Mouse (Mus musculus): ENCODE measurements around the gene Ltbp1.

Ltbp1 gene

DNA sequence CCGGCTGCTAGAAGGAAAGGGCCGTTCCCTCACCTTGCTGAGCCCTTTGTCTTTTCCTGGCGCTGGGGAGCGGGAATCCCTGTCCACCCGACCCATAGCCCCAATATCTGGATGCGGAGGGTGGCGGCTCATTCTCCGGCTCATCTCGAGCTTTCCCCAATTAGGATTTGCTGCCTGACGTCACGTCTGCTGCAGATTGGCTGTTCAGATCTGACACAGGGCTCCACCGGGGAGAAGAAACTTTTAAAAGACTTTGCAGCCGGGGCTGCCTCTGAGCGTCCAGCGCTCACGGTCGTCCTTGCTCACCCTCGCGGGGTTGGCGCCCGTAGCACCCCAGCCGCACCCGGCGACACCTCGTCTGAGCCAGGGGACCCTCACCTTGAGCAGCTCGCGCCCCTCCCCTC, at the start of gene Ltbp1:
Gene Ltbp1 (plus strand): TSS at position 288 of the 404 bp plus-strand sequence.
- DNase-seq: no peak

DNA sequence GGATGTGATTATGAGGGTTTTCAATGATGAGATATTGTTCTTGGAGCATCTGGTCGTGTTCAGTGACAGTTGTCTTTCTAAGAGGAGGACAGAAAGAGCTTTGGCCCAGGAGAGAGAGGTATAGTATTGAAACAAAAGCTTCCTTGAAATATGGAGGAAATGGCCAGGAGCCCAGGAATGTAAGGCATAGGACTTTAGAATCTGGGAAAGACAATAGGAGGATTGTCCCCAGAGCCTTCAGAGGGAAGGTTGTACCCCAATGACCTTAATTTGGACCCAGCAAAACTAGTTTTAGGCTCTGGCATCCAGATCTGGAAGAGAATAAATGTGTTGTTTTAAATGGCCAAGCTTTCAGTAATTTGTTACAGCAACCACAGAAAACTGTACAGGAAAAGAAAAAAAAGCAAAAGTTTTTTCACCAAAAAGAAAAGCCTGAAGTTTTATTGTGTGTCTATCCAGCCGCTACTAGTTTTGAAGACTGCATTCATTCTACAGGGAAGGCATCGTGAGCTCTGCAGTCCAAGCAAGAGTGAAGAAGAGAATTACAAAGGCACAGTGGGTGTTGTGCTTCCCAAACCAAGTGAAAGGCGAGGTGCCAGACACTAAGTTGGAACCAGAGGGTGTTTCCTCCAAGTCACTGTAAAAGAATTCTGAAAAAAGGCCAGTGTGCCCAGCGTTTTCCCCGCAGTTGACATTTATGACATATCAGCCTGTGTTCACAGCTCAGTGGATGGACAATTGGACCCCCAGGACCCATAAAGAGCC, 45.7 kb upstream of the Ltbp1 start:
- DNase-seq: no peak

DNA sequence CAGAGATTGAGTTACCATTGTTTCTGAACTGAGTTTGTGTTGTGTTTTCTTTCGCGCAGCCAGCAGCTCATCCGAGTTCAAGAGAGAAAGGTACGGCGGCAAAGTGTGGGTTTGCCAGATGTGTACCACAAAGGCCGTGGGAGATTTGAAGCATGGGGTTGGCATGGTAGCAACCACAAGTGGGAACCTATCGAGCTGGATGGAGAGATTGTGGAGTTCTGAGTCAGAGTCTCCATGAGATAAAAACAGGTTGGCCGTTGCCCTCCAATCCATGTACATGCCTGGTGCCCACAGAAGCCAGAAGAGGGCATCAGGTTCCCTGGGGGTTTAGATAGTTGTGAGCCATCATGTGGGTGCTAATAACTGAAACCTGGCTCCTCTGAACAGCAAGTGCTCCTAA, 42.1 kb upstream of the Ltbp1 start:
- DNase-seq: no peak

DNA sequence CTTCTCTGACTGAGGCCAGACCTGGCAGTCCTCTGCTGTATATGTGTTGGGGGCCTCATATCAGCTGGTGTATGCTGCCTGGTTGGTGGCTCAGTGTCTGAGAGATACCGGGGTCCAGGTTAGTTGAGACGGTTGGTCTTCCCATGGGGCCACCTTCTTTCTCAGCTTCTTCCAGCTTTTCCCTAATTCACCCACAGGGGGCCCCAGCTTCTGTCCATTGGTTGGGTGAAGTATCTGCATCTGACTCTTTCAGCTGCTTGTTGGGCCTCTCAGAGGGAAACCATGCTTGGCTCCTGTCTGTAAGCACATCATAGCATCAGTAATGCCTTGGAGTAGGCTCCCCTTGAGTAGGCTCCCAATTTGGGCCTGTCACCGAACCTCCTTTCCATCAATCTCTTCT, 41.5 kb upstream of the Ltbp1 start:
- DNase-seq: no peak

DNA sequence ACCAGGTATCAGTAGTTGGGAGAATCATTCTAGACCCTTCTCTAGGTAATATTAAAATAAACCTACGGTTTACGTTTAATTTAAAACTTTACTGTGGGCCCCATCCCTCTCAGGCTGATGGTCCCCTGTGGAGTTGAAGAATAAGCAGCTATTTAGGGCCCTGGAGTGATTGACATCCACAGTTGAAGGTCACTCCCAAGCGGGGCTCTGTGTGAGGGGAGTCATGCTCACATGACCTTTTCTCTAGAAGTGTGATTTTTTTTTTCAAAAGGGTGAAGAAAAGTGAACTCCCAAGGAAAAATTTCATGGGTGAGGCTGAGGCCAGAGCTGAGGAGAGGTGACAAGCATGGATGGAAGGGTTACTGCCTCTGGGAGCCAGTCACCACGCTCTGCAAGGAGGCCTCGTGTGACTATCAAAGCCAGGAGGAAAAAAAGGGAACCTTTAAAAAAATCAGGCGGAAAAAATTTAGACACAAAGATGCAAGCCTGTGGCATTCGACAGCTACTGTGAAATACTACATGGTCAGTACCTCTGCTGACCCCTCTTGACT, 38.0 kb upstream of the Ltbp1 start:
- no peak for DNase-seq

DNA sequence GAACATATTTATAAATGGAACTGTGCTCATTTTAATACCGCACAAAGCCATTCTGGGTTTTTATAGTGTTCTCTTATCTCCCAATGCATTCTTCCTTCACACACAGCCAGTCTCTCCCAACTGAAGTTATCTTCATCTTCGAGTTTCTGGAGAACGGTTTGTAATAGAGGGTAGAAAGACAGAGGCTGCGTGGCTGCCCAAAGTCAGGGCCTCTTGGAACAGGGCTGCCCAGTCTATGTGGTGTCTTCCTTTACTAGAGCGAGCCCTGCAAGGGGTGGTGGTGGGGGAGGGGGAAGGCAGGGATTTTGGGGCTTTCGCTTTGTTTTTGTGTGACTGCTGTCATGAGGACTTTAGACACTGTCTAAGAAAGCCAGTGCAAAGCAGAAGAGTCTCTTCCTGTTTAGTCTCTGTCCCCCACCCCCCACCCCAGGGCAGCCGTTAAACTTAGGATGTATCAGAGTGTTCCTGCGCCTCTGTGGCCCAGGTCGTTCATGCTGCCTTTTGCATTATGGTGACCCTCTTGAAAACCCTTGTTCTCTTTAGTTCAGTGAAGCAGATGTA, 37.1 kb upstream of the Ltbp1 start:
- DNase-seq: no peak

DNA sequence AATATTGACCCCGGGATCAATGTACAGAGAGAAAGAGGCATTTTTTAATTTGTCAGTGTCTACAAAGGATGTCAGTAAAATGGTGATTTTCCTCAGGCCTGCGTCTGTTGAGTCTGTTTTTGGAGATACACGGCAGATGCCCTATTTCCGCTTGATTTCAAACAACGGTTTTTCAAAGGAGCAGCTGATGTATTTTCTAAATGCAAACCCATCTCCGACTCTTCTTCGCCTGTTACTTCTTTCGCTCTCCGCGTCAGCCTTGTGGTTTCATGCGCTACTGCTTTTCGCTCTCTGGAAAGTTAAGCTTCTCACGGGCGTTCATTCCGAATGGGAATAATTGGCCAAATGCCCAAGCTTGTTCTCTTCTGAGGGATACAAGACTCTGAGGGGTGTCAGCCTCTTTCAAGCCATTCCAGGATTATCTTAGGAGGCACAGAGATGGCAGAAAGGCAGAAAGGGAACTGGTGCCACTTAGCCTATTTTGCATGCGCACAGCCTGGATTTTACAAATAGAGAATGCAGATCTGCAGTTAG, 36.6 kb upstream of the Ltbp1 start:
- DNase-seq: no peak

DNA sequence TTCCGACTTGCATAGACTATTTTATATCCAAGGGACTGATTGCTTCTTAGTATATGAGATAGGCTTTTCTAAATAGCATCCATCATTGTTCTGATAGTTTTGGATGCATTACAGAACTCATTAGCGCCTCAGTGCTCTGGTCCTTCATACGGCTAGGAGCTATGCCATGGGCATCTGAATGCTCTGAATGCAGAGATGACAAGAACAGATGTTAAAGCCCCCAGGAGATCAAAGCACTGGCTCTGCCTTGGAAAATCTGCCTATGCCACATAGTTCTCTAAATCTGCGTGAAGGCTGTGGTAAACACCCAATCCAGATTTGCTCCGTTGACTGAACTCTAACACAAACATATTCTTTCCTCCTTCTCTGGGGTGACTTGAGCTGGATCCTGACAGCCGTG, 30.2 kb upstream of the Ltbp1 start:
- DNase-seq: no peak

DNA sequence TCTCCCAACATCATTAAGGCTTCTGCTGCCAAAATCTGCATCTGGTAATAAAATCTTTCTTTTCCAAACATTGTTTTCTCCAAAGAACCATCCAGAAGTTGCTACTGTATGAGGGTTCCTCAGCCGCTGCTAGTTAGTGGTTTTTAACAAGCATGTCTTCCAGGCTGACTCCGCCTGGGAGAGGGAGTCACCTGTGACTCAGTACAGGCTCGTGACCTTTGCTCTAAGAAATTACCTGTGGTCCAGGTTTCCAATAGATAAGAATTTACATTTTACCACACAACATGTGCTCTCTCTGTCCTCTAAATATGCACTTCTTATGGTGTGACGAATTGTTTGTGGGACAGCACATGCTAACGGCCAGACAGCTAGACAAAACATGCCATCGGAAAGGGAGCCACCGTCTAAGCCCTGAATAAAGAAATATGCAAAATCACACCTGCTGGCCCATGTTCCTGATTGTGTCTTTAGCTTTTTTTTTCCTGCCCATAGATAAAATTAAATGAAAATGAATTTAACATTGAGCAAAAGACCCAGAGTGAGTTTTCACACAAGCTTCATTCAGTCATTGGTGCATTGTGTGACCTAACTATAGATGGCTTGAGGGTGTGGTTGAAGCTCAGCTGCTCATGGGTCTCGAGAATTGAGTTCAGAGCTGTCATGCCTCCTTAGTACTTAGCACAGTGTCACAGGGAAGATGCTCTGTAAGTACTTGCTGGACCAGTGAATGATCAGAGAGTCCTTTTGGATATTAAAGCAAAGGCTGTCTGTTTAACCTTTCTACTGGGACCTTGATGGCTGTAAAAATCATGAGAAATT, 29.0 kb upstream of the Ltbp1 start:
- no peak for DNase-seq

DNA sequence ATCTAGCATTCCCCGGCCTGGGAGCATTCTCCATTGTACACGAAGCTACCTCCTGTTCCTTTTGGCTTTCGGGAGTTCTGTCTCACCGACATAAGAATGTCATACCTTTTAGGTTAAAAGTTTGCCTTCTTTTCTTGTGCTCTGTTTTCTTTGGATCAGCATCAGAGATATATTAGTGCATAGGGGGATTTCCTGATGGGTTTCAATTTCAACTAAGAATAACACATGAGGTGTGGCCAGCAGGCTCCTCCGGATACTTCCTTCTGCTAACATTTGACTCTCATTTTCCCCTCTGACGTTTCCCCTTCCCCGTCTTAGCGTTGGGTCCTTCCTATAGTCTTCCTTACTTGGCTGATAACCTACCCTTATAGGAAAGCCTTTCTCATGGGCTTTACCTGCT, 25.6 kb upstream of the Ltbp1 start:
- no peak for DNase-seq

DNA sequence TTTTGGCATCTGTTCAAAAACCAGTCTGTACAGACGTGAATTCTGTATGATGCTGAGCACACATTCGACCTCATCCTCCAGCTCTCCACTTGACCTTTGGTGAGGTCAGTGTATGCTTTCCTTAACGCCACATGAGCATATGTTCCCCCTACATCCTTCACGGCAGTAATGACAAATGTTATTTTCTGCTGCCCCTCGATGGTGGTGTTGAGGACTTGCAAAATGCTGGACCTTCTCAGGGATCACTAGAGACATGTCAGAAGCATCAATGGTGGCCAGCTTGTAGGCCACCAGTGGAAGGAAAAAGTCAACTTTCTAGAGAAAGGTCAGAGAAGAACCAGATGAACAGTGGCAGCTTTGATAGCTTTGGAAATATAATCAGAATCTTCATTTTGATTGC, 23.7 kb upstream of the Ltbp1 start:
- DNase-seq: no peak

DNA sequence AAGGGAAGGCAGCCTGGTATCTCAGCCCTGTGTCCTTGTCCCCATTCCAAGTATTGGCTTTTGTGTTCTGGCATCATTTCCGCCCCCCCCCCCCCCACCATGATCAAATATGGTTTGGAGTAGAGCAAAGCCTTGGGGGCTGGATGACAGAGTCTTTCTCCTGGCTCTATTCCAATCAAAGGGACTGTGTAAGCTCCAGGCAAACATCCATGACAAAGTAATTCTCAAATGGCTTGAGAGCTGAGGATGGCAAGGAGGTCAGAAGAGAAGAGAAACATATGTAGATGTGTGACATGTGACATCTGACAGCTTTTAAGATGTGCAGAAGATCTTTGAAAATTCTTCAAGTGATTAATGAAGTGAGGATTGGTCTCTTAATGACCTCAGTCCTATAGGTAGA, 22.5 kb upstream of the Ltbp1 start:
- no peak for DNase-seq

DNA sequence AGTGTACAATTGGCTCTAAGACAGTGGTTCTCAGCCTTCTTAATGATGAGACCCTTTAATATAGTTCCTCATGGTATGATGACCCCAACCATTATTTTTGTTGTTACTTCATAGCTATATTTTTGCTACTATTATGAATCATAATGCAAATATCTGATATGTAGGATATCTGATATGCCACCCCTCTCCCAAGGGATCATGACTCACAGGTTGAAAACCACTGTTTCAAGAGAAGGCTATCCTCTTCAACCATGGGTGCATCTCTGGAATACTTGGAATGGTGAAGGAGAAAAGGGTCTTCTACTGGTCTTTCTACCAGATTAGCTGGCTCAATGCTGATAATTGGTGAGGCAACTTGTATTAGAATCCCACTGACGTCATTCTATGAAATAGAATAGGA, 21.3 kb upstream of the Ltbp1 start:
- DNase-seq: no peak

DNA sequence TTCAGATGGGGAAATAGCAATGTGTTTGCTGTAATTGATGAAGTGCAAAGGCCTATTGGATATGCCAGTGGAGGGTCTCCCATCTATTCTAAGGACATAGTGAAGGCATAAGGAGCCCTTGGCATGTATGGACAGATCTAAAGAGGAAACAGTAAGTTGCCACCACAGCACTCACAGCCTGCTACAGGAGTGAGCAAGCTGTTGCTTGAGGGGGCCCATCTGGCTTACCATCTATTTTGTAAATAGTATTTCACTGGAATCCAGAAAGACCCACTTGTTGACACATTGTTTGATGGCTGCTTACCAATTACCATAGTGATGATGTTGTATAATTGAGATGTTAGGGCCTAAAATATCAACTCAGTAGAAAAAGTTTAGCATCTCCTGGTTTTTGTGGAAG, 20.7 kb upstream of the Ltbp1 start:
- peak; percentile 72 for DNase-seq

DNA sequence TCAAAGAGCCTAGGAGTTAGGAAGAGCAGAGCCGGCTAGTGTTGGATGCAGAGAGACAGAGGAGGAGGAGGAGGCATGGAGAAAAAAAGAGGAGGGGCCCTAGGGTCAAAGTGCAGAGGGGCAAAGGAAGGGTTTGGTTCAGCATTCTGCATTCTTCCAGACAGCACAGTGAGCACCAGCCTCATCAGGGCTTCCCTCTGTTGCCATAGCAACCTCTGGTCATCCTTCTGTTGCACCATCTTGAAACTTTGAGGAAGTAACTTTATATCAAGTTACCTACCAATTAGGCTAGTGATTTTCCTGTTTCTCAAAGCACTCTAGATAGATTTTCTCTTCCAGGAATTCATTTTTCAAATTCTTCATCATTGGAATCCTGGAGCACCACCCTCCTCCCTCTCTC, 18.3 kb upstream of the Ltbp1 start:
- DNase-seq: no peak

DNA sequence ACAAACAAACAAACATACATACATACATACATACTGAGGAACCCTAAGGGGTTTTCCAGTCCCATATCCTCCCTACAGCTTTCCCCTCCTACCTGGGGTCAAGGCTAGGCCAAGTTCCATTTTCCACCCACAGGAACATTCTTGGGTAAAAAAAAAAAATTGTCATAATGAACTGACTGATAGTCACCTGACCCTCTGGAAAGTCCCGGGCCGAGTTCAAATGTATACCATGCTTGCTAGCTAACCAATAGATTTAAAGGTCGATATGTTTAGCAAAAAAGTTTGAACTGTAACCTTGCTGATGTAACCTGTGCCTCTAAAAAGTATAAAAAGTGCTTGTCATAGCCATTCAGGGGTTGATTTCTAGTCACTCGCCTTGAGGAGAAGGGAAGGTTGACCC, 15.7 kb upstream of the Ltbp1 start:
- DNase-seq: no peak

DNA sequence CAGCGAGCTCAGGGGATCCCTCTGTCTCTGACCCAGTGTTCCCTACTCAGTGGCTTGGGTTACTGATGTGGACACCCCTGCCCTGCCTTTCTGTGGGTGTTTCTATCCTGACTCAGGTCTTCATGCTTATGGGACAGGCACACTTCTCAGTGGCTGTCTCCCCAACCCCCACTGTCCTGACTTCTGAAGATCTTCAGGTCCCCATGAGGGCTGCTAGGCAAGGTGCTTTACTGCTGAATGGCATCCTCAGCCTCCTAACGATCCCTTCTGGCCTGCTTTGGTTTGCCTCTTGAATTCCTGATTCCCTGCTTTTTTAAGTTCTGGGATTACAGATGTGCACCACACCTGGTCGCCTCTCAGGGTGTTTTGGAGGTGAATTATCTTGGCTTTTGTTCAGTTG, 14.8 kb upstream of the Ltbp1 start:
- no peak for DNase-seq

DNA sequence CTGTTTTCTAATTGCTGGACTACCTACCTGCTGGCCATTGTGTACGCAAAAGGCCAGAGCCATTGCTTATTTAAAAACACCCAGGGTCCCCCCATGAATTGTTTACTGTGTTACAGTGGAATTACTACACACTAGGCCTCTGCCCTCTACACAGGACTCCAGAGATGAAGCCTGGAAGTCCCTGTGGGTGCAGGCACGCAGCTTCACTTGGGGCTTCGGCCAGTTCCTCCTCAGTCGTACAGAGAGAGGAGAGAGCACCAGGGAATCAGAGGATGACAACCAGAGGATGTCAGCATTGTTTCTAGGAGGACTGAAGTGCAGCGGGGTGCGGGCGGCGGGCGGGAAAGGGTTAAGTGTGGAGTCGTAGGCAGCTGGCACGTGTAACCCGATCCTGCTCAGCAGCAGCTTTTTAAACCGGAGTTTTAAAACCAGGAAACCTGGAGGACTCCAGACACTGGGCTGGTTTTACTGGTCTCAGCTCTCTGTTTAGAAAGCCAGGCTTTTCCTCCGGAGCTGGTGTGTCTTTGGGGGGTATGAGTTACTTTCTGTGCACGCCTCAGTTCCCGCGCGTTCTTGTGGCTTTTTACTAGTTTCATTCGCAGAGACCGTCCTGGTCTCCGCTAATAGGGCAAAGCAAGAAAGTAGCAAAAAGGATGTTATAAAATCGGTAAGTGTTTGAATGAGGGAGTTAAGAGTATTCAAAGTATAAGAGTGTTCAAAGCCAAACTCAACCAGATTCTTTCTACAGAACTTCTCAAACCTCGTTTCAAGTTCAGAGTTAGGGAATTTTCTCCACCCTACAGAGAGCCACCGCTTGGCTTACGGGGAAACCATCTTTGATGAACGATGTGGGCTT, 11.4 kb upstream of the Ltbp1 start:
- no peak for DNase-seq

DNA sequence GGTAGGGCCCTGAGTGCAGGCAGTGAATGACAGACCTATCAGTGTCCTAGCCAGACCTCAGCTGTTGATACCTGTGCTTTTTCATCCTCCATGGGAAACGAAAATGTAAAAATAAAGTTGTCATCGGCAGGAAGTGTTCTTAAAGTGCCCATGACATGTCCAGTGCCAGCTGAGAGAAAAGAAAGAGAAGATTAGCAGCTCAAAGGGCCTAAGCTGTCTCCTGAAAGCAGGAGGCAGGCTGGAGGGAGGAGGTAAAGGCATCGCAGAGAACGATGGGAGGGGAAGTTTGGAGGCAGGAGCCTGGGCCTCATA, 10.8 kb upstream of the Ltbp1 start:
- DNase-seq: no peak

DNA sequence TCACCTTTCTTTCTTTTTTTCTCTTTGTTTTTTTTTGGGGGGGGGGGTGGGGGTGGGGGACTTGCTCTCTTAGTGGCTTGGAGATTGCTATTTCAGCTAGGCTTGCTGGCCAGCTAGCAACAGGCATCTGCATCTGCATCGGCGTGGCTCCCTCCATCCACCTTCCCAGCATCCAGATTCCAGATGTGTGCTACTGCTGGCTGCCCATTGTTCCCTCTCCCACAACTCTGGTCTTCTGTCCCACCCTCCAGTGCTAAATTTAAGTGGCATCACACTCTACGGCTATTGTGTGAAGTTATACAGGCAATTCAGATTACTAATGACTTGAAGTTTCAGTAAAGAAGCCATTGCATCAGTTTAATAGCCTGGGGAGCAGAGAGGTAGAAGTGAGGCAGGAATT, 10.1 kb upstream of the Ltbp1 start:
- no peak for DNase-seq

DNA sequence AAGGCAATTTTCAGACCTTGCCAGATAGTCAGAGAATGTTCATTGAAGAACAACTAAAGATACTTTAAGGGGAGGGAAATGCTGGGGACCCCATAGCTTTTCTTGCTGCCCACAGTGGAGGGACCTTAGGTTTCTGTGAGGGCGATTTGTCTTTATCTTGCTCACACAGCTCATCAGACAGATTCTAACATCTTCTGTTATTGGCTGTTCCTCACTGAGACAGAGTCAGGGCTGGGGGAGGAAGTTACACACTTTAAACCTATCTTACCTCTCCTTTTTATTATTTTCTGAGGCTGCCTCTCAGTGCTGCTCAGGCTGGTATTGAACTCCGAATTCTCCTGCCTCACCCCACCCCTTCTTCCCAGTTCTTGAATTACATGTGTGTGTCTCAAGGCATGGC, 5.3 kb upstream of the Ltbp1 start:
- no peak for DNase-seq

DNA sequence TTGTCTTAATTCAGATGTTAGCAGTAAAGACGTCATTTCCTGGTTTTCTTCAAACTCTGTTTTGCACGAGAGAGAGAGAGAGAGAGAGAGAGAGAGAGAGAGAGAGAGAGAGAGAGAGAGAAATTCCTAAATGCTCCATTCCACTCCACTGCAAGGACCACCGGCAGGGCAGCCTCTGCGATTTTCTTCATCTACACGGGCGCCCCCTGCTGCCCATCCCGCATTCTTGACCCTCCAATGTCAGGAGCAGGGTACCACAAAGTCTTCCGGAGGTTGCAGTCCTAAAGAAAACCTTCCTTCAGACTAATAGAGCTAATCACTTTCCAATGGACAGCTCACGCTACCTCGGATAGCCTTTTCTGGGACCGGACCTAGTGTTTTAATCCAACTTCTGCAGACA, 548 bp upstream of the Ltbp1 start:
- peak; percentile 25 for DNase-seq
